Mouse (Mus musculus) hindbrain, embryonic 12.5 days (tissue): ENCODE measurements at regions not wholly inside any gene's neighbourhood (a gene's known extent, or its start where the extent isn't known, plus 50 kb on each side); places are given as distances from the start of the nearest gene placed in this dataset.

Experiments used
- ATAC-seq: fragments of 200-750 bp; cut with Nextera tagmentation; 2 replicates; pipeline ENCODE4 v1.8.0; 2017; ENCODE audit warnings: moderate TSS enrichment; ENCODE audit not compliant: low FRiP score
- H3K27ac ChIP-seq: fragments of 300-500 bp; sonication (generic); 2 replicates; pipeline ENCODE4 v1.5.1; 2016; ENCODE audit warnings: mild to moderate bottlenecking
- H3K27me3 ChIP-seq: fragments of 300-500 bp; sonication (generic); 2 replicates; pipeline ENCODE4 v1.6.1; 2016; ENCODE audit warnings: mild to moderate bottlenecking
- H3K36me3 ChIP-seq: fragments of 300-500 bp; sonication (generic); 2 replicates; pipeline ENCODE4 v1.6.1; 2016; ENCODE audit warnings: mild to moderate bottlenecking
- H3K4me1 ChIP-seq: fragments of 300-500 bp; sonication (generic); 2 replicates; pipeline ENCODE4 v1.6.1; 2016
- H3K4me2 ChIP-seq: fragments of 300-500 bp; sonication (generic); replicated peaks from 2 replicates; pipeline ENCODE4 v1.6.1; 2016; ENCODE audit warnings: mild to moderate bottlenecking
- H3K4me3 ChIP-seq: fragments of 300-500 bp; sonication (generic); 2 replicates; pipeline ENCODE4 v1.5.1; 2016; ENCODE audit warnings: mild to moderate bottlenecking
- H3K9ac ChIP-seq: fragments of 300-500 bp; sonication (generic); 2 replicates; pipeline ENCODE4 v1.6.1; 2016; ENCODE audit warnings: mild to moderate bottlenecking, moderate library complexity
- H3K9me3 ChIP-seq: fragments of 300-500 bp; sonication (generic); replicated peaks from 2 replicates; pipeline ENCODE4 v1.6.1; 2016; ENCODE audit warnings: mild to moderate bottlenecking
- WGBS: fragments of 180-500 bp; shearing (Covaris S2); methylation state at CpG from one replicate; pipeline ENCODE4 v1.1.7; 2016; 5-methylcytosine and 5-hydroxymethylcytosine counted together

DNA sequence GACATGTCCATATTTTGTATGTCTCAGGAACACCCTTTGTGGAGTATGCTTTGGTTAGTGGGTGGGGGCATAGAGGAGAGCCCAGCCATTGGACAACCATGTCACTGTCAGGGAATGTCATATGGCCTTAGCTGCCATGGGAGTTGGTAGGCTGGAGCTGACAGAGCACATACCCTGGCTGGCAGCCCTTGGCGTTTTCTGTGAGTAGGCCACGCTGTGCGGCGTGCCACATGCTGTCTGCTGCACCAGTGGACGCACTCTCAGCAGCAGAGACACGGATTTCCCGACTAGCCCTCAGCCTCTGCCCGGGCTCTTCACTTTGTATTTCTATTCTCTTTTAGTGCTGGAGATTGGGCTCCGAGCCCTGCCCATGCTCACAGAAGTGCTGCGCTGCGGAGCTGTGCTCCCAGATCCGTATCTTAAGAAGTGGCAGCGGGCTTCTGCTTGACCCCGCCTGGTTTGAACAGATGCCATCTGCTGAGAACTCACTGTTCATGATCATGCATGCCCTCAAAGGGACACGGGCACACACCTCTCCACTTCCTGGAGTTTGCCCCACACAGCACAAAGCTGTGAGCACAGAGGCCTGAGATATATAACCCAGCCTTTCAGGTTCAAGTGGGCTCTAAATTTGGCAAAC lies 160.1 kb downstream of the Sall1 start:
- WGBS = 89% methylated on average over 15 of the region's 15 CpGs
- Histone ChIP-seq H3K27me3 (no peaks in the 10 kb centered on the region), H3K9me3 (no peaks in the 10 kb centered on the region), H3K9ac (no peak overlapping the region), H3K4me2 (no peak overlapping the region), H3K4me1 (0 out of 2 replicates have a peak, but pooled peaks cover 4% of the 10 kb centered on the region), H3K27ac (no peak overlapping the region), H3K36me3 (no peaks in the 10 kb centered on the region), H3K4me3 (no peak overlapping the region)
- ATAC-seq = no peak

GRCm38 (mm10) chr8:88879857-88880256 lies 164.1 kb downstream of the Sall1 start:
- Histone ChIP-seq H3K4me2 (no peak overlapping the region), H3K36me3 (no peaks in the 10 kb centered on the region), H3K27ac (no peak overlapping the region), H3K9ac (no peak overlapping the region), H3K9me3 (no peaks in the 10 kb centered on the region), H3K4me1 (0 out of 2 replicates have a peak, but pooled peaks cover 9% of the 10 kb centered on the region), H3K27me3 (no peaks in the 10 kb centered on the region), H3K4me3 (no peak overlapping the region)
- 70% methylated on average over 7 of the region's 7 CpGs for WGBS
- ATAC-seq = no peak

GRCm38 (mm10) chr8:88877921-88878320 lies 166.0 kb downstream of the Sall1 start:
- peak; percentile 48; the same call in 1 of the 2 replicates for ATAC-seq
- 56% methylated on average over 10 of the region's 10 CpGs for WGBS
- no peak overlapping the region for H3K27ac ChIP-seq

DNA sequence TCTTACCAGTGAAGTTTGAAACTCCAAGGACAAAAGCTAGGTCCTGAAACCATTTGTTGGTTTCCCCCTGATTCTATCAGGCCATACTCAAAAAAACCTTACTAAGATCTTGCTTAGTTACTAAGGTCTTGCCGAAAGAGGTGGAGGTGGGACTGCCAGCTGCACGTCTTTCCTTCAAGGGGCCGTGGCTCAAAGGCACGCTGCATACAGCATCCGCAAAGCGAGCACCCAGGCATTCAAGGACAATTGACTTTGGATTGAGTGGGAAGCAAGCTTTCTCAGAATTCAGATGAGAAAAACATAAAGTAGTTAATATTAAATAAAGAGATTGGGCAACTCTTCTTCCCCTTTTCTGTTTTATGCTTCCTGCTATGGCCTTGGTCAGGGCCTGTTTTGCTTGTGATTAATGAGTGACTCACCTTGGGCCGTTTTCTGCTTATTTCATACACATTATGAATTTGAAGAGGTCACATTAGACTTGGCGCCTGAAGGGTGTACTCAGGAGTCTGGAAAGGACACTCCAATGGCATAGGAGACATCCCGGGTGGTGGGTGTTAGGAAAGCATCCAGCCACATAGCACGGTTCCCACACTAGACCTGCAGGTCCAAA lies 166.1 kb downstream of the Cyld start:
- Histone ChIP-seq H3K36me3 (no peaks in the 10 kb centered on the region), H3K9ac (no peak overlapping the region), H3K4me2 (no peak overlapping the region), H3K4me1 (no peaks in the 10 kb centered on the region), H3K27ac (no peak overlapping the region), H3K27me3 (no peaks in the 10 kb centered on the region), H3K4me3 (no peak overlapping the region), H3K9me3 (no peaks in the 10 kb centered on the region)
- no peak for ATAC-seq
- 93% methylated on average over 10 of the region's 10 CpGs for WGBS

More at GRCm38 (mm10) chr8:88877921-88878320, 166.0 kb downstream of the Sall1 start:
- H3K27me3 ChIP-seq = no peaks in the 10 kb centered on the region
- no peaks in the 10 kb centered on the region for H3K36me3 ChIP-seq
- no peaks in the 10 kb centered on the region for H3K9me3 ChIP-seq
- 0 out of 2 replicates have a peak, but pooled peaks cover 9% of the 10 kb centered on the region for H3K4me1 ChIP-seq
- H3K4me3 ChIP-seq = no peak overlapping the region
- H3K4me2 ChIP-seq = no peak overlapping the region
- no peak overlapping the region for H3K9ac ChIP-seq

GRCm38 (mm10) chr8:88857216-88857615 lies 160.4 kb downstream of the Cyld start:
- no peak overlapping the region for H3K9ac ChIP-seq
- no peak for ATAC-seq
- H3K36me3 ChIP-seq = no peaks in the 10 kb centered on the region
- H3K27ac ChIP-seq = no peak overlapping the region
- H3K4me3 ChIP-seq = no peak overlapping the region
- no peak overlapping the region for H3K4me2 ChIP-seq
- no peaks in the 10 kb centered on the region; the same call in 1 of the 2 replicates for H3K27me3 ChIP-seq
- WGBS = 88% methylated on average over 2 of the region's 2 CpGs
- H3K9me3 ChIP-seq = no peaks in the 10 kb centered on the region
- H3K4me1 ChIP-seq = no peaks in the 10 kb centered on the region

DNA sequence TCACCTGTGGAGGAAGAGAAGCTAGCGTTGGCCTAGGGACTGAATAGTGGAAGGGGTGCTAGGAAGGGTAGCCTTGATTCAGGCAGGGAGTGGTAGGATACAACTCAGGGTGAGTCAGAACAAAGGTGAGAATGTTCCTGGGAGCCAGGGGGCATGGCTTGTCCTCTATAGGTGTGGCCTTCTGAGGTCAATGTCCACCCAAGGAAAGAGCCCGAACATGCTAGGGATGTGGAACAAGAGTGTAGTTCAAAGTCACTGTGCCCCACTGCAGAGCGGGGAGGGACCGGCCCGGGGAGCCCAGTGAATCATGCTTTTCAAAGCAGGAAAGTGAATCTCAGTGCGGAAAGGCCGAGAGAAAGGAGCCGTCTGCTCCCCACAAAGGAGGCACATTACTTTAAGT lies 156.4 kb downstream of the Cyld start:
- Histone ChIP-seq H3K4me2 (no peak overlapping the region), H3K9me3 (no peaks in the 10 kb centered on the region), H3K9ac (no peak overlapping the region), H3K36me3 (no peaks in the 10 kb centered on the region), H3K4me3 (no peak overlapping the region), H3K27me3 (no peaks in the 10 kb centered on the region; the same call in 1 of the 2 replicates), H3K27ac (no peak overlapping the region), H3K4me1 (no peaks in the 10 kb centered on the region)
- no peak for ATAC-seq
- 90% methylated on average over 8 of the region's 8 CpGs for WGBS

GRCm38 (mm10) chr8:88845916-88846315 lies 149.1 kb downstream of the Cyld start:
- 0 out of 2 replicates have a peak overlapping the region, but pooled peaks have one; percentile 8 for H3K27ac ChIP-seq
- H3K4me3 ChIP-seq = no peak overlapping the region
- no peak overlapping the region for H3K4me2 ChIP-seq
- peaks cover 6% of the 10 kb centered on the region; the same call in 1 of the 2 replicates for H3K4me1 ChIP-seq
- no peak overlapping the region for H3K9ac ChIP-seq
- H3K36me3 ChIP-seq = no peaks in the 10 kb centered on the region
- ATAC-seq = no peak
- WGBS = 59% methylated on average over 11 of the region's 11 CpGs
- H3K9me3 ChIP-seq = no peaks in the 10 kb centered on the region
- no peaks in the 10 kb centered on the region for H3K27me3 ChIP-seq

DNA sequence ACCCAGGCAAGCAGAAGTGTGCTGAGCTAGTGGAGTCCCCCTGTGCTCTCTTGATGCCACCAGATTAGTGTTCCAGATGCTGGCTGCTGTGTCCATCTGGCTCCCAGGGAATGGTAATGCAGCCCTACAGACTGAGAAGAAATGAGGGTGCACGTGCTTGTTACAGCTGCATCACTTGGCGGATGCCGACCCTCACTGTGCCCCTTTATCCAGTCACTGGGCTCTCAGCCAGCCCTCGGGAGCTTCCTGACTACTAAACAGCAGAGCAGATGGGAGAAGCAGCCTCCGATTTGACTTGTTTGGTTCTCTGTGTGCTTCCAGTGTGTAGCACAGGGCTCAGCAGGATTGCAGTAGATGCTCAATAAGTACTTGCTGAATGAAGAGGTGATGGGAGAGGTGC lies 147.5 kb downstream of the Cyld start:
- 50% methylated on average over 5 of the region's 5 CpGs for WGBS
- no peak for ATAC-seq
- H3K27me3 ChIP-seq = no peaks in the 10 kb centered on the region
- no peak overlapping the region for H3K27ac ChIP-seq
- no peaks in the 10 kb centered on the region for H3K36me3 ChIP-seq
- H3K4me1 ChIP-seq = peaks cover 6% of the 10 kb centered on the region; the same call in 1 of the 2 replicates
- H3K4me2 ChIP-seq = no peak overlapping the region
- no peak overlapping the region for H3K9ac ChIP-seq
- H3K9me3 ChIP-seq = no peaks in the 10 kb centered on the region
- H3K4me3 ChIP-seq = no peak overlapping the region

DNA sequence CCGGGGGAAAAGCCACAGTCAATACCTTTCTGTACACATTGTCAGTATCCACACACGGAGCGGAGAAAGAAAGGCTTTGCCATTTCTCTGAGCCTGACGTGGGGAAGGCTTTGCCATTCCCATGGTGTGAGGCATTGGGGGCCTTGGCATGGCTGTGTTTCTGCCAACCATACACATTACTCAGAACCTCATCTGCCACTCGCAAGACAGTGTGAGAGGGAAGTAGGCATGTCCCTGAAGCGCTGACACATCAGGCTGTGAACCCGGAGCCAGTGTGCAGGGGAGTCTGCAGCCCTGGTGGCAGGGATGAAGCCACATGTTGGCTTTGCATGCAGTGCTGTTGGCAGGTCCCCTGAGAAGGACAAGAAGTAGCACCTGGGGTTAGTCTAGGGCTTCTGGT lies 145.6 kb downstream of the Cyld start:
- Histone ChIP-seq H3K4me1 (peaks cover 6% of the 10 kb centered on the region; the same call in 1 of the 2 replicates), H3K9me3 (no peaks in the 10 kb centered on the region), H3K36me3 (no peaks in the 10 kb centered on the region), H3K27ac (no peak overlapping the region), H3K27me3 (peaks cover 5% of the 10 kb centered on the region; the same call in 1 of the 2 replicates), H3K9ac (no peak overlapping the region), H3K4me2 (no peak overlapping the region), H3K4me3 (no peak overlapping the region)
- 85% methylated on average over 7 of the region's 7 CpGs for WGBS
- no peak for ATAC-seq

- H3K4me3 ChIP-seq = no peak overlapping the region
- H3K27me3 ChIP-seq = peaks cover 11% of the 10 kb centered on the region; the same call in 1 of the 2 replicates
- no peak overlapping the region for H3K4me2 ChIP-seq
- H3K27ac ChIP-seq = no peak overlapping the region
- no peaks in the 10 kb centered on the region for H3K9me3 ChIP-seq
- H3K4me1 ChIP-seq = 0 out of 2 replicates have a peak, but pooled peaks cover 3% of the 10 kb centered on the region
- no peak overlapping the region for H3K9ac ChIP-seq
- H3K36me3 ChIP-seq = no peaks in the 10 kb centered on the region
- 53% methylated on average over 5 of the region's 5 CpGs for WGBS
- ATAC-seq = no peak
Measured at GRCm38 (mm10) chr8:88840096-88840495, 143.3 kb downstream of the Cyld start.

GRCm38 (mm10) chr8:88835756-88836291 lies 139.0 kb downstream of the Cyld start:
- H3K4me2 ChIP-seq = no peak overlapping the region
- H3K27ac ChIP-seq = no peak overlapping the region
- peaks cover 16% of the 10 kb centered on the region for H3K27me3 ChIP-seq
- WGBS = 51% methylated on average over 12 of the region's 12 CpGs
- no peaks in the 10 kb centered on the region for H3K9me3 ChIP-seq
- H3K36me3 ChIP-seq = no peaks in the 10 kb centered on the region
- H3K4me1 ChIP-seq = no peaks in the 10 kb centered on the region
- H3K4me3 ChIP-seq = no peak overlapping the region
- ATAC-seq = no peak
- no peak overlapping the region for H3K9ac ChIP-seq

GRCm38 (mm10) chr8:88825816-88826215 lies 129.0 kb downstream of the Cyld start:
- H3K36me3 ChIP-seq = no peaks in the 10 kb centered on the region
- no peaks in the 10 kb centered on the region for H3K27me3 ChIP-seq
- H3K9me3 ChIP-seq = no peaks in the 10 kb centered on the region; the same call in 1 of the 2 replicates
- H3K4me2 ChIP-seq = no peak overlapping the region
- no peaks in the 10 kb centered on the region for H3K4me1 ChIP-seq
- 69% methylated on average over 5 of the region's 5 CpGs for WGBS
- no peak overlapping the region for H3K9ac ChIP-seq
- no peak overlapping the region for H3K27ac ChIP-seq
- no peak overlapping the region for H3K4me3 ChIP-seq
- no peak for ATAC-seq
